Mouse (Mus musculus): ENCODE data around the gene Smpd1.

DNA sequence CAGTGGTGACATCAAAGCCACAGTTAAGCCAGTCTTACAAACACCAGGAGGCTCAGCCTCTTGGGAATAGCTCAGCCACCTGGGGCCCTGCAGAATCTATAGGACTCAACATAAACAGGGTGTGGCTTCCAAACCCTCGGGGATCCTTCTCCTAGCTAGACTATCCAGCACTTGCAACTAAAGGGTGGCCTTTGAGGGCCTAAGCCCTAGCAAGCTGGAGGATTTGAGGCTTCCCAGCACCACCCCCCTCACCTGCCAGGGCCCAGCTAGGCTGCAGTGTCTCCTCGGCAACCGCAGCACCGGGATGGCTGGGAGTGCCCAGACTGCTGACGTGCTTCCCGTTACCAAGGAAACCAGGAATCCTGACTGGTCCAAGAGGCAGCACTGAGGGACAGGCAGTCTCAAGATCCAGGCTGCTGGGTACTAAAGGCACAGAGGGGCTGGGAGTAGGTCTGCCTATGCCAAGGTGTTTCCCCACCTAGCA is 14.9 kb downstream of the Smpd1 start:
- TF ChIP-seq CTCF (IDR thresholded peaks at IDR 0.05; ENCODE audit: low read depth, low read length) (no peak), POLR2A (IDR thresholded peaks at IDR 0.05; ENCODE audit: insufficient read depth, low read length) (no peak), EP300 (IDR thresholded peaks at IDR 0.05; ENCODE audit: insufficient read depth, low read depth, low read length) (0 out of 2 replicates have a peak, but pooled peaks have one; percentile 6)

Measured in ES-Bruce4 (cell line).